Mouse (Mus musculus): ENCODE measurements around the gene Fggy. TPM values are rescaled to one million over a fixed set of nuclear protein-coding genes. Genes with fewer than 3 reads are reported as not detected.
A peak's percentile ranks its signal among the peaks of the same experiment; 100 is the strongest.

The Fggy gene
- polyA plus RNA-seq (2012) = not detected in 2 replicates

GRCm38 (mm10) chr4:95557333-95557956, at the start of gene Fggy:
Gene Fggy (plus strand): TSS chr4:95557507.
- Histone ChIP-seq H3K4me3 (replicated peaks) (peak within 1 kb of the TSS; percentile 50), H3K4me1 (ENCODE audit: control insufficient read depth) (peaks cover 3% of the 10 kb centered on the region; the same call in 1 of the 2 replicates), H3K36me3 (ENCODE audit: control insufficient read depth) (no peaks in the 10 kb centered on the region), H3K9me3 (ENCODE audit: control insufficient read depth, low read length) (no peaks in the 10 kb centered on the region), H3K27me3 (ENCODE audit: control insufficient read depth) (no peaks in the 10 kb centered on the region)
- TF ChIP-seq TAL1 (IDR thresholded peaks at IDR 0.05; ENCODE audit: low read length) (no peak), GATA1 (IDR thresholded peaks at IDR 0.05; ENCODE audit: low read length) (no peak)

- no peaks in the 10 kb centered on the region for H3K9me3 ChIP-seq (ENCODE audit: control insufficient read depth, low read length)
- H3K27me3 ChIP-seq (ENCODE audit: control insufficient read depth) = no peaks in the 10 kb centered on the region
- TF ChIP-seq TAL1 (IDR thresholded peaks at IDR 0.05; ENCODE audit: low read length) = no peak
- TF ChIP-seq GATA1 (IDR thresholded peaks at IDR 0.05; ENCODE audit: low read length) = no peak
- H3K4me1 ChIP-seq (ENCODE audit: control insufficient read depth) = no peaks in the 10 kb centered on the region
- H3K4me3 ChIP-seq (replicated peaks) = no peak overlapping the region
- H3K36me3 ChIP-seq (ENCODE audit: control insufficient read depth) = no peaks in the 10 kb centered on the region
Measured at GRCm38 (mm10) chr4:95507946-95508311, 49.4 kb upstream of the Fggy start.

GRCm38 (mm10) chr4:95518382-95518781, 38.9 kb upstream of the Fggy start:
- TF ChIP-seq TAL1 (IDR thresholded peaks at IDR 0.05; ENCODE audit: low read length) (no peak), GATA1 (IDR thresholded peaks at IDR 0.05; ENCODE audit: low read length) (no peak)
- no peaks in the 10 kb centered on the region for H3K36me3 ChIP-seq (ENCODE audit: control insufficient read depth)
- no peak overlapping the region for H3K4me3 ChIP-seq (replicated peaks)
- no peaks in the 10 kb centered on the region for H3K27me3 ChIP-seq (ENCODE audit: control insufficient read depth)
- H3K9me3 ChIP-seq (ENCODE audit: control insufficient read depth, low read length) = no peaks in the 10 kb centered on the region
- no peaks in the 10 kb centered on the region for H3K4me1 ChIP-seq (ENCODE audit: control insufficient read depth)

GRCm38 (mm10) chr4:95519975-95520642, 37.2 kb upstream of the Fggy start:
- H3K27me3 ChIP-seq (ENCODE audit: control insufficient read depth) = no peaks in the 10 kb centered on the region
- no peaks in the 10 kb centered on the region for H3K9me3 ChIP-seq (ENCODE audit: control insufficient read depth, low read length)
- H3K4me3 ChIP-seq (replicated peaks) = no peak overlapping the region
- TF ChIP-seq GATA1 (IDR thresholded peaks at IDR 0.05; ENCODE audit: low read length) = no peak
- TF ChIP-seq TAL1 (IDR thresholded peaks at IDR 0.05; ENCODE audit: low read length) = no peak
- H3K36me3 ChIP-seq (ENCODE audit: control insufficient read depth) = no peaks in the 10 kb centered on the region
- H3K4me1 ChIP-seq (ENCODE audit: control insufficient read depth) = no peaks in the 10 kb centered on the region

GRCm38 (mm10) chr4:95520643-95521032, 36.7 kb upstream of the Fggy start:
- Histone ChIP-seq H3K27me3 (ENCODE audit: control insufficient read depth) (no peaks in the 10 kb centered on the region), H3K4me1 (ENCODE audit: control insufficient read depth) (no peaks in the 10 kb centered on the region), H3K36me3 (ENCODE audit: control insufficient read depth) (no peaks in the 10 kb centered on the region), H3K4me3 (replicated peaks) (no peak overlapping the region), H3K9me3 (ENCODE audit: control insufficient read depth, low read length) (no peaks in the 10 kb centered on the region)
- no peak for TF ChIP-seq TAL1 (IDR thresholded peaks at IDR 0.05; ENCODE audit: low read length)
- TF ChIP-seq GATA1 (IDR thresholded peaks at IDR 0.05; ENCODE audit: low read length) = no peak

GRCm38 (mm10) chr4:95526588-95526987, 30.7 kb upstream of the Fggy start:
- TF ChIP-seq GATA1 (IDR thresholded peaks at IDR 0.05; ENCODE audit: low read length) (no peak), TAL1 (IDR thresholded peaks at IDR 0.05; ENCODE audit: low read length) (no peak)
- H3K4me3 ChIP-seq (replicated peaks) = no peak overlapping the region
- H3K36me3 ChIP-seq (ENCODE audit: control insufficient read depth) = no peaks in the 10 kb centered on the region
- H3K9me3 ChIP-seq (ENCODE audit: control insufficient read depth, low read length) = no peaks in the 10 kb centered on the region
- H3K4me1 ChIP-seq (ENCODE audit: control insufficient read depth) = no peaks in the 10 kb centered on the region
- H3K27me3 ChIP-seq (ENCODE audit: control insufficient read depth) = no peaks in the 10 kb centered on the region

GRCm38 (mm10) chr4:95530757-95531156, 26.6 kb upstream of the Fggy start:
- TF ChIP-seq GATA1 (IDR thresholded peaks at IDR 0.05; ENCODE audit: low read length) (no peak), TAL1 (IDR thresholded peaks at IDR 0.05; ENCODE audit: low read length) (no peak)

GRCm38 (mm10) chr4:95533946-95534345, 23.4 kb upstream of the Fggy start:
- Histone ChIP-seq H3K4me3 (replicated peaks) (no peak overlapping the region), H3K4me1 (ENCODE audit: control insufficient read depth) (no peaks in the 10 kb centered on the region), H3K27me3 (ENCODE audit: control insufficient read depth) (no peaks in the 10 kb centered on the region), H3K9me3 (ENCODE audit: control insufficient read depth, low read length) (no peaks in the 10 kb centered on the region), H3K36me3 (ENCODE audit: control insufficient read depth) (no peaks in the 10 kb centered on the region)
- TF ChIP-seq TAL1 (IDR thresholded peaks at IDR 0.05; ENCODE audit: low read length) (no peak), GATA1 (IDR thresholded peaks at IDR 0.05; ENCODE audit: low read length) (no peak)

More at GRCm38 (mm10) chr4:95530757-95531156, 26.6 kb upstream of the Fggy start:
- Histone ChIP-seq H3K9me3 (ENCODE audit: control insufficient read depth, low read length) (no peaks in the 10 kb centered on the region), H3K27me3 (ENCODE audit: control insufficient read depth) (no peaks in the 10 kb centered on the region), H3K4me1 (ENCODE audit: control insufficient read depth) (no peaks in the 10 kb centered on the region), H3K4me3 (replicated peaks) (no peak overlapping the region), H3K36me3 (ENCODE audit: control insufficient read depth) (no peaks in the 10 kb centered on the region)

- TF ChIP-seq GATA1 (IDR thresholded peaks at IDR 0.05; ENCODE audit: low read length) (no peak), TAL1 (IDR thresholded peaks at IDR 0.05; ENCODE audit: low read length) (no peak)
- no peaks in the 10 kb centered on the region for H3K27me3 ChIP-seq (ENCODE audit: control insufficient read depth)
- no peaks in the 10 kb centered on the region for H3K4me1 ChIP-seq (ENCODE audit: control insufficient read depth)
Measured at GRCm38 (mm10) chr4:95541382-95542038, 15.8 kb upstream of the Fggy start.

More at GRCm38 (mm10) chr4:95541382-95542038, 15.8 kb upstream of the Fggy start:
- no peaks in the 10 kb centered on the region for H3K36me3 ChIP-seq (ENCODE audit: control insufficient read depth)
- H3K9me3 ChIP-seq (ENCODE audit: control insufficient read depth, low read length) = no peaks in the 10 kb centered on the region
- H3K4me3 ChIP-seq (replicated peaks) = no peak overlapping the region

All from erythroblast, embryonic 14.5 days (primary cell).